Mouse (Mus musculus) spleen, adult 12 weeks (tissue): ENCODE measurements around the gene Vmn1r29.
"Not testable (repeated sequence)": the region's sequence is repeated elsewhere in the genome, so short reads cannot be mapped to it uniquely, and the experiment has no call there.

Experiments used
- DNase-seq: peaks from one replicate; pipeline ENCODE4 v3.0.0; 2022; ENCODE audit warnings: low spot score

Gene Vmn1r29

GRCm38 (mm10) chr6:58301249-58301648, at the start of gene Vmn1r29:
Gene Vmn1r29, plus strand, starts transcription at chr6:58301549.
- DNase-seq = no peak

DNA sequence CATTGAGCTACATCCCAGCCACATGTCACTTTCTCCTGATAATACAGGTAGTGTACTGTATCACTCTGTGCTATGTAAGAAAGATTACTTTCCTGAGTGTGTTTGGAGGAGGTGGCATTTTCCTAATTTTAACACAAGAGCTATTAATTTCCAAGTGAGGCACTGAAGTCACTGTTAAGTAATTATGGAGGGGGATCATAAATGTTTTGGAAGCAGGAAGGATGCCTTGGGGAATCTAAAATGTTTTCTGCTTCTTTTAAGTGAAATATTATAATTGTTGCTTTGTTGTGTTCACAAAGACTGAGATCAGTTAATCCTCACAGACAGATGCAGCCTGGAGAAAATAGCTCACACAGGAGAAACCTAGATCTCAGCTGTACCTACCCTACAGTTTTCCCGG, 39.6 kb upstream of the Vmn1r29 start, which contains the start of gene Vmn1r28:
Gene Vmn1r28, plus strand, starts transcription at position 301 of the 400 bp plus-strand sequence.
- no peak for DNase-seq

DNA sequence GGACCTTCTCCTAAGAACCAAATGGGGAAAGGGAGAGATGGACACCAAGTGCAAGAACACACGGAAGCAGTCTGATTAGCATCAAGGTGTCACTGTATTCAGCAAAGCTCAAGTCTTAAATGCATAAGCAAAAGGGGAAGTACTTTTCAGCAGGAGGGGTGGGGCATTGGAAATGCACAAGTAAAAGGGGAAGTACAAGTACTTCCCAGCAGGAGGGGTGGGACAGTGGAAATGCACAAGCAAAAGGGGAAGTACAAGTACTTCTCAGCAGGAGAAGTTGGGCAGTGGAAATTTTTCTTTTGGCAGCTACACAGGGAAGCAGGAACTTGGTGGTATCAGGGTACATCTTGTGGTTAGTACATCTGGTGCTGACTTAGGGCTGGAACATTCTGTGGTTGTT, 21.7 kb upstream of the Vmn1r29 start:
- not testable (repeated sequence) for DNase-seq

DNA sequence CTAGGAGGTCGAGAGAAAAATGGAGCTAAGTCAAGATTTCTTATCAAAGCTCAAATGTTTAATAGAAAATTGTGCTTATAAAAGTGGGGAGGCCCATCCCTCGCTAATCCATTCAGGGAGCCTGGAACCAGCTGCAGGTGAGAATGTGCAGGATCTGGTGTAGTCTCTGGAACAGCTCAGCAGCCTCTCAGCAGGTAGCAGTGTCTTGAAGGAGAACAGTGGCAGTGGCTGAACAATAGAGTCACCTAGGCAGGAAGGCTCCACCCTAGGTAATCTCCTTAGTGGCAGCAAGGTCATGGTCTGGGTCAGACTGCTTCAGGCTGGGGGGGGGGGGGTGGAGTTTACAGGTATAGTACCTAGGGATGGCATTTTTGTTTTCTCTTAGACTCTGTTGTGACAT, 9.1 kb upstream of the Vmn1r29 start:
- no peak for DNase-seq

DNA sequence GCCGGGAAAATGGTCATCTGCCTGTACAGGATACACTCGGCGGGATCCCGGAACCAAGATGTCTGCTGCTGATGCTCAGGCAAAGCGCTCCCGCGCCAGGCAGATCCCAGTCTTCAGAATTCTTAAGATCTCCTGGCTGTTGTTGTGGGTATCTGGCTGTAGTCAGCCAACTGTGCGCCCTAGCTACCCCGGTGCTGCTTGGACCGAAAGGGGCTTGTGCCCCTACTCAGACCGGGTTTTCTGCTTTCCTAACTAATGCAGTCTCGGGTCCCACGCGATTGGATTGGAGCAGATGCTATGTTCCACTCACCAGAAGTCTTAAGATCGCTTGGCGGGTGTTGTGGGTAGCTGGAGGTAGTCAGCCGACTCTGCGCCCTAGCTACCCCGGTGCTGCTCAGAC, 2.8 kb upstream of the Vmn1r29 start:
- DNase-seq = not testable (repeated sequence)

DNA sequence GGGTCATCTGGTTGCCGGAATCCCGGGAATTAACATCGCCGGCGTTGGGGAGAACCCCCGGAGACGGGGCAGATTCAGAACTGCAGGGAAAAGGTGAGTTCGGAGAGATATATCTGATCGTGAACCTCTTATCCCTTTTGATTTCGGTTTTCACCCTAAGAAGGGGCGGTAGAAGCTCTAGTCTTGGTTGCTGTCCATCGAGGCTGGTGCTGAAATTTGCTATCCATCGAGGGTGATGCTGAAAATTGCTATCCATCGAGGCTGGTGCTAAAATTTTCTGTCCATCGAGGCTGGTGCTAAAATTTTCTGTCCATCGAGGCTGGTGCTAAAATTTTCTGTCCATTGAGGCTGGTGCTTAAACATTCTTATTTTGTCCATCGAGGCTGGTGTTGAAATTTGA, 29.3 kb downstream of the Vmn1r29 start:
- not testable (repeated sequence) for DNase-seq
